Mouse (Mus musculus): ENCODE results near the gene Nkapd1. TPM values are rescaled to one million over a fixed set of nuclear protein-coding genes. Genes with fewer than 3 reads are reported as not detected.
A peak's percentile ranks its signal among the peaks of the same experiment; 100 is the strongest.

The Nkapd1 gene
- polyA plus RNA-seq, 1 experiment from 2014 or later, result 21.9 TPM

GRCm38 (mm10) chr9:50603998-50604324 is 13.3 kb downstream of the Nkapd1 start:
- WGBS, result 0% methylated on average over 24 of the region's 24 CpGs
- peak; percentile 90 for ATAC-seq (ENCODE audit: low read depth)

DNA sequence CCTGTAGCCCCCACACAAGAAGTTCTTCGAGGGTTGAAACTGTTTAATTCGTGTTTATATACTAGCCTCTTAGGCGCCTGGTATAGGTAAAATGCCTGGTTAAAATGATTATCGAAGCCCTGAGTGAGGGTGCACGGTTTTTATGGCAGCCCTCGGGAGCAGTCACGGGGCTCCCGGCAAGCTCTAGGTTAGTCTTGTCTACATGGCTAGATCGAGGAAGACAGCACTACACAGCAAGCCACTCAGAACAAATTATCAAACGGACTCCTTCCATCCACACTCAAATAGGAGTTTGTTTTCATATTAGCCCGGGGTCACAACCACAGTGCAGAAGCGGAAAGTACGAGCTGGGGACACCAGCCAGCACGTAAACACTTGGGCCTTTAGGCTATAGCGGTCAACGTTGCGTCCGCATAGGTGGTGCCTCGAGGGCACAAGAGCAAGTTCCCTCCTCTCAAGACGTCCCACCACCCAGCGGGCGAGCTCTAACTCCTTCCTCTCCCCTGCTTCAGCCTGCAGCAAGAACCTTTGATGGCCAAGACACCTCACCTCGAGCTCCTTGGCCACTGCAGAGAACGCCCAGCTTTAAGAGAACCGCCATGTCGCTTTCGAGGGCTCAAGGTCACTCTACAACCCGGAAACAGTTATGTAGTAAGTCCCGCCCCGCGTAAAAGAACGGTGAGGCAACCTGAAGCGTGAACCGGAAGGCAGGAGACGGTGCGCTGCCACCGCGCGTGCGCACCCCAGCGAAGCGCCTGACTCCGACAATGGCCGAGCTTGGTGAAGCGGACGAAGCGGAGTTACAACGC is 13.9 kb downstream of the Nkapd1 start, which contains the start of the genes Sdhd and Timm8b:
Gene Sdhd, minus strand, starts transcription at position 624 of the 809 bp plus-strand sequence.
Gene Timm8b, plus strand, starts transcription at position 722 of the 809 bp plus-strand sequence.
- Histone ChIP-seq H3K4me3 (ENCODE audit: low read depth, low read length) (peak within 1 kb of the TSS; percentile 86), H3K27me3 (ENCODE audit: control insufficient read depth, insufficient read depth, low read length) (no peaks in the 10 kb centered on the region), H3K36me3 (ENCODE audit: control insufficient read depth, insufficient read depth, low read length) (peaks cover 30% of the 10 kb centered on the region), H3K4me2 (ENCODE audit: low read depth, low read length) (peak within 1 kb of the TSS; percentile 93), H3K4me1 (ENCODE audit: control insufficient read depth, insufficient read depth, low read length) (peaks cover 18% of the 10 kb centered on the region), H3K27ac (ENCODE audit: low read depth, low read length) (peak within 1 kb of the TSS; percentile 75), H3K9me3 (ENCODE audit: control insufficient read depth, low read length) (no peaks in the 10 kb centered on the region), H3K9ac (replicated peaks; ENCODE audit: low read depth, low read length) (peak within 1 kb of the TSS; percentile 64)
- peak; percentile 98 for ATAC-seq (ENCODE audit: low read depth)
- under 1% methylated on average over 48 of the region's 48 CpGs for WGBS

More at GRCm38 (mm10) chr9:50603998-50604324, 13.3 kb downstream of the Nkapd1 start:
- H3K36me3 ChIP-seq (ENCODE audit: control insufficient read depth, insufficient read depth, low read length), result peaks cover 24% of the 10 kb centered on the region
- H3K4me2 ChIP-seq (ENCODE audit: low read depth, low read length), result peak overlapping the region; percentile 69
- no peaks in the 10 kb centered on the region for H3K27me3 ChIP-seq (ENCODE audit: control insufficient read depth, insufficient read depth, low read length)
- H3K9me3 ChIP-seq (ENCODE audit: control insufficient read depth, low read length), result no peaks in the 10 kb centered on the region
- H3K9ac ChIP-seq (replicated peaks; ENCODE audit: low read depth, low read length), result peak overlapping the region; percentile 64
- H3K4me3 ChIP-seq (ENCODE audit: low read depth, low read length), result peak overlapping the region; percentile 86
- H3K27ac ChIP-seq (ENCODE audit: low read depth, low read length), result peak overlapping the region; percentile 75
- H3K4me1 ChIP-seq (ENCODE audit: control insufficient read depth, insufficient read depth, low read length), result peaks cover 18% of the 10 kb centered on the region

- peak overlapping the region; percentile 86; the same call in 1 of the 2 replicates for H3K4me3 ChIP-seq (ENCODE audit: low read depth, low read length)
- H3K9me3 ChIP-seq (ENCODE audit: control insufficient read depth, low read length), result no peaks in the 10 kb centered on the region
- no peak for ATAC-seq (ENCODE audit: low read depth)
- H3K9ac ChIP-seq (replicated peaks; ENCODE audit: low read depth, low read length), result no peak overlapping the region; the same call in 1 of the 2 replicates
- 89% methylated on average over 7 of the region's 7 CpGs for WGBS
- H3K4me2 ChIP-seq (ENCODE audit: low read depth, low read length), result peak overlapping the region; percentile 93
- peaks cover 18% of the 10 kb centered on the region for H3K4me1 ChIP-seq (ENCODE audit: control insufficient read depth, insufficient read depth, low read length)
- no peak overlapping the region for H3K27ac ChIP-seq (ENCODE audit: low read depth, low read length)
- H3K27me3 ChIP-seq (ENCODE audit: control insufficient read depth, insufficient read depth, low read length), result no peaks in the 10 kb centered on the region
- H3K36me3 ChIP-seq (ENCODE audit: control insufficient read depth, insufficient read depth, low read length), result peaks cover 39% of the 10 kb centered on the region
These were observed 15.0 kb downstream of the Nkapd1 start for GRCm38 (mm10) chr9:50602055-50602845.

GRCm38 (mm10) chr9:50601536-50601935 is 15.7 kb downstream of the Nkapd1 start:
- Histone ChIP-seq H3K4me2 (ENCODE audit: low read depth, low read length) (no peak overlapping the region), H3K36me3 (ENCODE audit: control insufficient read depth, insufficient read depth, low read length) (peaks cover 44% of the 10 kb centered on the region), H3K27me3 (ENCODE audit: control insufficient read depth, insufficient read depth, low read length) (no peaks in the 10 kb centered on the region), H3K4me3 (ENCODE audit: low read depth, low read length) (no peak overlapping the region), H3K4me1 (ENCODE audit: control insufficient read depth, insufficient read depth, low read length) (peaks cover 18% of the 10 kb centered on the region), H3K9me3 (ENCODE audit: control insufficient read depth, low read length) (no peaks in the 10 kb centered on the region), H3K27ac (ENCODE audit: low read depth, low read length) (no peak overlapping the region), H3K9ac (replicated peaks; ENCODE audit: low read depth, low read length) (no peak overlapping the region)
- ATAC-seq (ENCODE audit: low read depth), result no peak
- WGBS, result 76% methylated on average over 6 of the region's 6 CpGs

DNA sequence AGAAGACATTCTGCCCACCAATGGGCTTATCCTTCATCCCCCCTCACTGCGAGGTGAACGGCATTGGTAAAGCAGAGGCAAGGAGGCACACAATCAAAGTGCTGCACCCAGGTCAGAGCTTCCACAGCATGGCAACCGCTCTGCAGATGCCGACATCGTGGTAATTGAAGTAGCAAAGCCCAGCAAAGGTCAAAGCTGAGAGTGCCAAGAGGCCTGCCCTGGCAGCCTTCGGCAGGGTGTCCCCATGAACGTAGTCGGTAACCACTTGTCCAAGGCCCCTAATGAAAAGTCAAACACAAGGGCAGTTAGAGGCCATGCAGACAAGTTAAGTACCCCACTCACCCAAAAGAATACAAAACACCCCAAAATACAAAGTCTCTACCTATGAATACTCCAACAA is 20.3 kb downstream of the Nkapd1 start:
- Histone ChIP-seq H3K4me1 (ENCODE audit: control insufficient read depth, insufficient read depth, low read length) (peaks cover under 1% of the 10 kb centered on the region), H3K9me3 (ENCODE audit: control insufficient read depth, low read length) (no peaks in the 10 kb centered on the region), H3K36me3 (ENCODE audit: control insufficient read depth, insufficient read depth, low read length) (peaks cover 55% of the 10 kb centered on the region), H3K27me3 (ENCODE audit: control insufficient read depth, insufficient read depth, low read length) (no peaks in the 10 kb centered on the region), H3K9ac (replicated peaks; ENCODE audit: low read depth, low read length) (no peak overlapping the region), H3K27ac (ENCODE audit: low read depth, low read length) (no peak overlapping the region), H3K4me3 (ENCODE audit: low read depth, low read length) (no peak overlapping the region), H3K4me2 (ENCODE audit: low read depth, low read length) (no peak overlapping the region)
- 98% methylated on average over 8 of the region's 8 CpGs for WGBS
- no peak for ATAC-seq (ENCODE audit: low read depth)

DNA sequence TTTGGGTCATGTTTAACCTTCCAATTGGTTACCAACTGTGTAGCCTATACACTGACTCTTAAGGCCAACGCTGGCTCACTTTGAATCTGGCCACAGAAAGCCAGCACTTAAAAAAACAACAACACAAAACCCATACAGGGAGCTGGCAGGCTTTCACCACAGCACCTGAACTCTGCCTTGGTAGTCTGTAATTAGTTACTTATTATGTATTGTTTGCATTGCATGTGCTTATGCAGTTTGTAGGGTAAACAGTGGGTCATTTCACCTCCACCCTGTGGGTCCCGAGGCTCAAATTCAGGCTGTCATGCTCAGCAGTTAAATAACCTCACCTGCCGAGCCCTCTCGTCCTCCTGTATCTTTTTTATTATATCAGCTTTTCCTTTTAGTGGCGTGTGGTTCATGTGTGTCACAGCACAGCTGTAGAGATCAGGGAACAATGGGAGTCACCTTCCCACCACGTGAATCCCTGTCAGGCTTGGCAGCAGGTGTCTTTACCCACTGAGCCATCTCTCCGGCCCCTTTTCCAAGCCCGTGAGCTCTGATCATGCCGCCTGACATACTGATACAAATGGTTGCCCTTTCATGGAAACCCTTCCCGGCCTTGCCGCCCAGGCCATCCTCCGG is 22.4 kb downstream of the Nkapd1 start:
- no peaks in the 10 kb centered on the region for H3K27me3 ChIP-seq (ENCODE audit: control insufficient read depth, insufficient read depth, low read length)
- H3K36me3 ChIP-seq (ENCODE audit: control insufficient read depth, insufficient read depth, low read length), result peaks cover 49% of the 10 kb centered on the region
- H3K4me2 ChIP-seq (ENCODE audit: low read depth, low read length), result no peak overlapping the region
- no peaks in the 10 kb centered on the region for H3K9me3 ChIP-seq (ENCODE audit: control insufficient read depth, low read length)
- no peak overlapping the region for H3K27ac ChIP-seq (ENCODE audit: low read depth, low read length)
- H3K4me1 ChIP-seq (ENCODE audit: control insufficient read depth, insufficient read depth, low read length), result no peaks in the 10 kb centered on the region
- ATAC-seq (ENCODE audit: low read depth), result no peak
- no peak overlapping the region for H3K4me3 ChIP-seq (ENCODE audit: low read depth, low read length)
- H3K9ac ChIP-seq (replicated peaks; ENCODE audit: low read depth, low read length), result no peak overlapping the region
- WGBS, result 80% methylated on average over 12 of the region's 12 CpGs

DNA sequence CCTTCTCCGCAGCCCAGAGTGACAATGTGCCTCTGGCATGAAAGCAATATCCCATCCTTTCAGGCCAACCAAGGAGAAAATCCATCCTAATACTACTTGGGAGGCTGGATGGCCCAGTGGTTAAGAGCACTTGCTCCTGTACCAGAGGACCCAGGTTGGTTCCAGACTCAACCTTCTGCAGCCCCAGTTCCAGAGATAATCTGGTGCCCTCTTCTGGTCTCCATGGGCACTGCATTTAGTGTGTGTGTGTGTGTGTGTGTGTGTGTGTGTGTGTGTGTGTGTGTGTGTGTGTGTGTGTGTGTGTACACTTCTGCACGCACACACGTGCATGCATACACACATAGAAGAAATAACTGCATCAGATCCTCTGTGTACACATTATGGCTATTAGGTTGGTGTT is 23.7 kb downstream of the Nkapd1 start:
- Histone ChIP-seq H3K27ac (ENCODE audit: low read depth, low read length) (no peak overlapping the region), H3K4me1 (ENCODE audit: control insufficient read depth, insufficient read depth, low read length) (no peaks in the 10 kb centered on the region), H3K36me3 (ENCODE audit: control insufficient read depth, insufficient read depth, low read length) (peaks cover 36% of the 10 kb centered on the region), H3K27me3 (ENCODE audit: control insufficient read depth, insufficient read depth, low read length) (no peaks in the 10 kb centered on the region), H3K9me3 (ENCODE audit: control insufficient read depth, low read length) (no peaks in the 10 kb centered on the region), H3K4me3 (ENCODE audit: low read depth, low read length) (no peak overlapping the region), H3K4me2 (ENCODE audit: low read depth, low read length) (no peak overlapping the region), H3K9ac (replicated peaks; ENCODE audit: low read depth, low read length) (no peak overlapping the region)
- ATAC-seq (ENCODE audit: low read depth), result no peak
- WGBS, result 77% methylated on average over 3 of the region's 3 CpGs

GRCm38 (mm10) chr9:50592955-50593354 is 24.3 kb downstream of the Nkapd1 start:
- WGBS, result 92% methylated on average over 9 of the region's 9 CpGs
- ATAC-seq (ENCODE audit: low read depth), result no peak

More at GRCm38 (mm10) chr9:50592955-50593354, 24.3 kb downstream of the Nkapd1 start:
- H3K36me3 ChIP-seq (ENCODE audit: control insufficient read depth, insufficient read depth, low read length), result peaks cover 30% of the 10 kb centered on the region
- H3K4me3 ChIP-seq (ENCODE audit: low read depth, low read length), result no peak overlapping the region
- no peaks in the 10 kb centered on the region for H3K4me1 ChIP-seq (ENCODE audit: control insufficient read depth, insufficient read depth, low read length)
- H3K27me3 ChIP-seq (ENCODE audit: control insufficient read depth, insufficient read depth, low read length), result no peaks in the 10 kb centered on the region
- no peak overlapping the region for H3K27ac ChIP-seq (ENCODE audit: low read depth, low read length)
- no peak overlapping the region for H3K4me2 ChIP-seq (ENCODE audit: low read depth, low read length)
- no peak overlapping the region for H3K9ac ChIP-seq (replicated peaks; ENCODE audit: low read depth, low read length)
- H3K9me3 ChIP-seq (ENCODE audit: control insufficient read depth, low read length), result no peaks in the 10 kb centered on the region

Data from neural tube, embryonic 14.5 days (tissue).